Mouse (Mus musculus) embryonic facial prominence, embryonic 15.5 days (tissue): Measurements from ENCODE around the gene Retreg1. TPM values are rescaled to one million over a fixed set of nuclear protein-coding genes. Genes with fewer than 3 reads are reported as not detected.

ENCODE experiments used
- ATAC-seq: fragments of 200-750 bp; cut with Nextera tagmentation; 2 replicates; pipeline ENCODE4 v1.8.0; 2017; ENCODE audit warnings: low read depth, moderate TSS enrichment; ENCODE audit not compliant: insufficient number of reproducible peaks, low FRiP score, low TSS enrichment
- H3K27ac ChIP-seq: fragments of 300-500 bp; sonication (generic); replicated peaks from 2 replicates; pipeline ENCODE4 v1.5.1; 2015; ENCODE audit warnings: mild to moderate bottlenecking, inconsistent platforms
- H3K27me3 ChIP-seq: fragments of 300-500 bp; sonication (generic); 2 replicates; pipeline ENCODE4 v1.6.1; 2015; ENCODE audit warnings: inconsistent platforms
- H3K36me3 ChIP-seq: fragments of 300-500 bp; sonication (generic); 2 replicates; pipeline ENCODE4 v1.6.1; 2015; ENCODE audit warnings: mild to moderate bottlenecking, inconsistent platforms
- H3K4me1 ChIP-seq: fragments of 300-500 bp; sonication (generic); 2 replicates; pipeline ENCODE4 v1.6.1; 2015; ENCODE audit warnings: inconsistent platforms
- H3K4me2 ChIP-seq: fragments of 300-500 bp; sonication (generic); replicated peaks from 2 replicates; pipeline ENCODE4 v1.6.1; 2015; ENCODE audit warnings: mild to moderate bottlenecking, inconsistent platforms
- H3K4me3 ChIP-seq: fragments of 300-500 bp; sonication (generic); replicated peaks from 2 replicates; pipeline ENCODE4 v1.5.1; 2015; ENCODE audit warnings: mild to moderate bottlenecking, inconsistent platforms
- H3K9ac ChIP-seq: fragments of 300-500 bp; sonication (generic); 2 replicates; pipeline ENCODE4 v1.6.1; 2015; ENCODE audit warnings: inconsistent platforms
- H3K9me3 ChIP-seq: fragments of 300-500 bp; sonication (generic); replicated peaks from 2 replicates; pipeline ENCODE4 v1.6.1; 2016; ENCODE audit warnings: inconsistent platforms
- WGBS: fragments of 180-500 bp; shearing (Covaris S2); methylation state at CpG from one replicate; pipeline ENCODE4 v1.1.7; 2015; 5-methylcytosine and 5-hydroxymethylcytosine counted together
- polyA plus RNA-seq: library from polyadenylated mRNA; unstranded; fragments of >200 nt; fragmentation: Nextera tagmentation; extraction: Ambion mirVana; gene quantifications from 2 replicates; pipeline ENCODE4 v1.2.1, GENCODE M21; 2015

Gene Retreg1
- polyA plus RNA-seq, 1 experiment from 2014 or later: 14.6 TPM

DNA sequence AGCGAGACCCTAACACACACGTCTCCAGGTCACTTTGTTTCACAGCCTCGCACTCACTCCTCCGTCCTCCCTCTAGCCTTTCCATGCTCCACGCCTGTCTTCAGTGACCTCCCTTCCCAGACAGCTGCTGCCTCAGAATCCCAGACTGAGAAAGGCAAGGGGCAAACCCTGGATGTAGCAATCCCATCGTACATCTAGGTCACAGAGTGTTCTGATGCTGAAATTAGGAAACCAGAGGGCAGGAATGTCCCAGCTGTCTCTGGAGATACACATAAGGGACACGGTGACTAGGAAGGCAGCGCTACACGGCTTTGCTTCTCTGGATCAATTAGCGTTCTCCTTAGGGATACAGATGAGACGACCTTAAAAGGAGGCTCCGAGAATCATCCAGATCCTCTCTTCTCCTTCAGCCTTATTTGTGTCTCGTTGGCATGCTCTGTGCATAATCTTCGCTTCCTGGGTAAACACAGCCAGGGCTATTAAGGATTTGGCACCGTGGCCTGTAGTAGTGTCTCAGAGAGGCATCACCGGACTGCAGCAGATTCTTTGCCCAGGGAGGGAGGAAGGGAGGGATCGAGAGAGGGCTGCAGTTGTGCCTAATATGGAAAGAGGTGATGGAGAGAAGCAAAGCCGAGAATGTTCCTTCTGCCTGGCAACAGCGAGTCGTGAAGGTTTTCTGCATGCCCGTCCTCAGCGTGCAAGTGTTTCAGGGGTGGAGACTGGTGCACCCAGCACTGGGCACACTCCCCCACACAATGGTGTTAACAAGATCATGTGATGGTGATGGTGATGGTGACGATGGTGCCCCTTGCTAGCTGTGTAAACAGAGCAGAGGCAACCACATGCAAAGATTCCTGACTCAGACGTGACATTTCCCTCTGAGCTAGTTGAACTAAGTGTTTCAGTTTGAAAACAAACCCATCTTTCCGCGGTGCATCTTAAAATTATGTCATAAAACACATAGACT, 105.6 kb downstream of the Retreg1 start:
- Histone ChIP-seq H3K27ac (no peak overlapping the region), H3K4me3 (no peak overlapping the region), H3K4me1 (0 out of 2 replicates have a peak, but pooled peaks cover 3% of the 10 kb centered on the region), H3K4me2 (no peak overlapping the region), H3K27me3 (no peaks in the 10 kb centered on the region), H3K9me3 (no peaks in the 10 kb centered on the region), H3K9ac (no peak overlapping the region), H3K36me3 (no peaks in the 10 kb centered on the region)
- WGBS: 74% methylated on average over 26 of the region's 26 CpGs
- ATAC-seq: no peak

DNA sequence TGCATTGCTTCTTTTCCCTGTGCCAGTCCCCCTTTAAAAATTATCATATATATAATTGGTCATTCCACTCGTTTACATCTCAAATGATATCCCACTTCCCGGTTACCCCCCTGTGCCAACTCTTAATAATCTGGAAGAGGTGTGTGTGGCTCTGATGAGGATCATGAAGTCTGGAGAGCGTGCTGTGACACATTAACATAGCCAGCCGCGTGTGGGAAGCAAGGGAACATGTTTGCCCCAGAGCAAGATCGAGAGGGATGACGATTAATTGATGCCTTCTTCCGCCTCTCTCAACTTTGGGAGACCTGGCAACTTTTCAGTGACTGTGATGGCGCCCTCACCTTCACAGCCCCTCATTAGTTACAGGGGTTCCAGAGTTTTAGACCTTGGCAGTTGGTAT, 106.7 kb downstream of the Retreg1 start:
- no peak overlapping the region for H3K27ac ChIP-seq
- no peak for ATAC-seq
- 63% methylated on average over 9 of the region's 9 CpGs for WGBS

DNA sequence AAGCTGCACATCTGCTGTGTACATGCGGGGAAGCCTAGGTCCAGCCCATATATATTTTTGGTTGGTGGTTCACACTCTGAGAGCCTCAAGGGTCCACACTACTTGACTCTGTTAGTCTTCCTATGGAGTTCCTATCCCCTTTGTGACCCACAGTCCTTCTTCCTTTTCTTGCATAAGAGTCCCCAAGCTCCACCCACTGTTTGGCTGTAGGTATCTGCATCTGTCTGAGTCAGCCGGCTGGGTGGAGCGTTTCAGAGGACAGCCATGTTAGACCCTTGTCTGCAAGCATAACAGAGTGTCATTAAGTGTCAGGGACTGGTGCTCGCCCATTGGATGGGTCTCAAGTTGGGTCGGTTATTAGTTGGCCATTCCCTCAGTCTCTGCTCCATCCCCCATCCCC, 107.6 kb downstream of the Retreg1 start:
- Histone ChIP-seq H3K27me3 (no peaks in the 10 kb centered on the region), H3K4me3 (no peak overlapping the region), H3K36me3 (no peaks in the 10 kb centered on the region), H3K4me1 (0 out of 2 replicates have a peak, but pooled peaks cover 3% of the 10 kb centered on the region), H3K9ac (no peak overlapping the region), H3K9me3 (no peaks in the 10 kb centered on the region), H3K27ac (no peak overlapping the region), H3K4me2 (no peak overlapping the region)
- 84% methylated on average over 5 of the region's 5 CpGs for WGBS
- no peak for ATAC-seq

More for the DNA sequence above, 106.7 kb downstream of the Retreg1 start:
- Histone ChIP-seq H3K4me2 (no peak overlapping the region), H3K9me3 (no peaks in the 10 kb centered on the region), H3K4me1 (0 out of 2 replicates have a peak, but pooled peaks cover 3% of the 10 kb centered on the region), H3K9ac (no peak overlapping the region), H3K4me3 (no peak overlapping the region), H3K27me3 (no peaks in the 10 kb centered on the region), H3K36me3 (no peaks in the 10 kb centered on the region)

DNA sequence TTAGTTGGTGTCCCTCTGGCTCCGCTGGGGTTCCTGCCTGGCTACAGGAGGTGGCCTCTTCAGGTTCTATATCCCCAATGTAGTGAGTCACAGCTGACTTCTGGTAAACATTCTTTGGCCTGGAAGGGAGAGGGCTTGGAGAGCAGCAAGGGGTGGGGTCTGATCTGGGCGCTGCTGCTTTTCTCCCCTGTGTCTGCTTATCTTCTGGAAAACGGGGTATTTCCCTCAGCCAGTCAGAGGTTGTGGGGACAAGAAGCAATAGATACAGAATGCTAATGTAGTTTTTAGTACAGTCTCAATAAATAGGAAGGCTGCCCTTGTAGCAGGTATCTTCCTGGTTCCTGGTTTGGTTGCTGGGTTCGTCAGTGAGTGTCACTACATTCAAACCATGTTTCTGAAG, 108.1 kb downstream of the Retreg1 start:
- 0 out of 2 replicates have a peak, but pooled peaks cover 3% of the 10 kb centered on the region for H3K4me1 ChIP-seq
- 74% methylated on average over 4 of the region's 4 CpGs for WGBS
- no peak for ATAC-seq

DNA sequence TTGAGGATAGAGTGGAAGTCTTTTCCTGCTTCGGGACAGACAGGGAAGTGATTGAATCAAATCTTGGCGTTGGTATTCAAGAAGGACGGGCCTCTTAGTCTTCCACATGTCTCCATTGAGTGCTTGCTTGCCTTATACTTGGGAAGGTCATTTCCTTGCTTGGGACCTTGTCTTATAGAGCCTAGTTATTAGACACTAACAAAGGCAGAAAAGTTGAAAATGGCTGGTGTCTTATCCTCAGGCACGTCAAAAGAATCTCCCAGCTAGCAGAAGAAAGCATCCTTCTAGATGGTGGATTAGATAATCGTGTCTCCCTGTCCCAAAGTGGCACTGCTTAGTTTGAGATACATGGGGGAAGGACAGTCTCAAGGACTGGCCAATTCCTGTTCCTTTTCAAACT, 113.0 kb downstream of the Retreg1 start:
- no peak for ATAC-seq
- Histone ChIP-seq H3K4me2 (no peak overlapping the region), H3K36me3 (no peaks in the 10 kb centered on the region), H3K9ac (no peak overlapping the region), H3K27me3 (no peaks in the 10 kb centered on the region), H3K27ac (no peak overlapping the region), H3K9me3 (no peaks in the 10 kb centered on the region), H3K4me3 (no peak overlapping the region), H3K4me1 (no peaks in the 10 kb centered on the region)
- 65% methylated on average over 5 of the region's 5 CpGs for WGBS

More for the DNA sequence above, 108.1 kb downstream of the Retreg1 start:
- Histone ChIP-seq H3K9ac (no peak overlapping the region), H3K4me2 (no peak overlapping the region), H3K4me3 (no peak overlapping the region), H3K27me3 (no peaks in the 10 kb centered on the region), H3K36me3 (no peaks in the 10 kb centered on the region), H3K27ac (no peak overlapping the region), H3K9me3 (no peaks in the 10 kb centered on the region)

DNA sequence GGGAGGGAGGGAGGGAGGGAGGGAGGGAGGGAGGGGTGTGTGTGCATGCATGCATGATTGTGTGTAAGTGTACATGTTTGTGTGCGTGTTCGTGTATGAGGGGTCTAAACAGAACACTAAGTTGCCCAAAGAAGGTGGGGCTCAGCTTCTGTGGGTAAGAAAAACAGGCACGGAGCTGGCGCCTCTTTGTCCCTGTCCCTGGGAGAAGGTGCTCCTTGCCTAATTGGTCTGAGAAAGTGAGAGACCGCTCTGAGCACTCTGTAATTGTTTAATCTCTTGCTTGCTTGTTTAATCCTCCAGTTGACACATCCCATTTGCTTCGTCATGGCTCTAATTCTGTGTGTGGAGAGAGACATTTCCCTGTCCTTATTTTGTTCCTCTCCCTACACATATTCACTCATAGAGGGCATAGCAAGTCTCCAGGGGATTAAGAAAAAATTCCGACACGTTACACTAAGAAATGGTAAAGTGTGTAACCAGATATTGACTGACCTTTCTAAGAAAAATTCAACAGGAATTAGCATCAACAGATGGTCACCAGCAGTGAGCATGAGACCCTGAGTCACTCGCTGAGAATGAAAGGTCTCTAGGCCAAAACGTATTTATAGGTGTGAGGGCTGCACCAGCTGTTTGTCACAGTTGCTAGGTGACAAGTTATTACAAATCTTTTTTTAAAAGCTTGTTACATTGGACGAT, 113.6 kb downstream of the Retreg1 start:
- no peak overlapping the region for H3K4me3 ChIP-seq
- ATAC-seq: peak; percentile 47; the same call in 1 of the 2 replicates
- H3K4me1 ChIP-seq: no peaks in the 10 kb centered on the region
- no peak overlapping the region for H3K4me2 ChIP-seq
- no peaks in the 10 kb centered on the region for H3K27me3 ChIP-seq
- H3K9me3 ChIP-seq: no peaks in the 10 kb centered on the region
- H3K27ac ChIP-seq: no peak overlapping the region
- no peaks in the 10 kb centered on the region for H3K36me3 ChIP-seq
- no peak overlapping the region for H3K9ac ChIP-seq
- 50% methylated on average over 11 of the region's 11 CpGs for WGBS

DNA sequence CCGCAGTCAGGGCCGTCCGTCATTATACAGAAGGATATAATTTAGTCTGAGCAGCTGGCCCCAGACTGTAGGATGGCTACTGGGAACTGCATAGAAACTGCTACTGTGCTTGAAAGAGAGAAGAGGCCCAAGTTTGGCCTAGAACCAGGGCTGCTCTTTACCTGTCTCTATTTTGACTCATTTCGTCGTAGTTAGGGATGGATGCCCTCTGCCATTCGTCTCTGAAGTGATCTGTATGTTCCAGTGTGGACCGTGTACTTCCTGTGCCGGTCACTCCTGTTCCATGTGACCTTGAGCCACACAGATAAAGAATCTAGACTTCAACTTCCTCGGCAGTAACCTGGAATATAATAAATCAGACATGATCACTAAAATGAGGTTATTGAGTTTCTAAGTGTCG, 114.7 kb downstream of the Retreg1 start:
- H3K36me3 ChIP-seq: no peaks in the 10 kb centered on the region
- H3K9ac ChIP-seq: no peak overlapping the region
- H3K9me3 ChIP-seq: no peaks in the 10 kb centered on the region
- H3K27me3 ChIP-seq: no peaks in the 10 kb centered on the region
- no peak overlapping the region for H3K4me3 ChIP-seq
- no peak for ATAC-seq
- H3K4me2 ChIP-seq: no peak overlapping the region
- no peaks in the 10 kb centered on the region for H3K4me1 ChIP-seq
- H3K27ac ChIP-seq: no peak overlapping the region
- WGBS: 73% methylated on average over 10 of the region's 10 CpGs

DNA sequence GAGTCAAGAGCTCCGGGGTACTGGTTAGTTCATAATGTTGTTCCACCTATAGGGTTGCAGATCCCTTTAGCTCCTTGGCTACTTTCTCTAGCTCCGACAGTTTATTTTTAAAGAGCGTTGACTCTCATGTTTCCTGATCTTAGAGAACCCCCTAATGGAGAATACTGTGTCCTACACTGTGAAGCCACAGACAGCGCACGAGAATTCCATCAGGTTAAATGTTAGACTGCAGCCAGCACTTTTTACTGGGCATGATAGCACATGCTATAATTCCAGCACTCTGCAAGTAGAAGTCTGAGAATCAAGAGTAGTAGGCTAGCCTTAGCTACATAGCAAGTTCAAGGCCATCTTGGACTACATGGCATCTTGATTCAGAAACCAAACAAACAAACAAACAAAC, 116.4 kb downstream of the Retreg1 start:
- H3K9ac ChIP-seq: no peak overlapping the region
- no peak overlapping the region for H3K4me3 ChIP-seq
- WGBS: 24% methylated on average over 5 of the region's 5 CpGs
- peak; percentile 74 for ATAC-seq
- H3K27me3 ChIP-seq: no peaks in the 10 kb centered on the region
- no peaks in the 10 kb centered on the region for H3K4me1 ChIP-seq
- H3K36me3 ChIP-seq: no peaks in the 10 kb centered on the region
- no peaks in the 10 kb centered on the region for H3K9me3 ChIP-seq
- no peak overlapping the region for H3K27ac ChIP-seq
- no peak overlapping the region for H3K4me2 ChIP-seq

DNA sequence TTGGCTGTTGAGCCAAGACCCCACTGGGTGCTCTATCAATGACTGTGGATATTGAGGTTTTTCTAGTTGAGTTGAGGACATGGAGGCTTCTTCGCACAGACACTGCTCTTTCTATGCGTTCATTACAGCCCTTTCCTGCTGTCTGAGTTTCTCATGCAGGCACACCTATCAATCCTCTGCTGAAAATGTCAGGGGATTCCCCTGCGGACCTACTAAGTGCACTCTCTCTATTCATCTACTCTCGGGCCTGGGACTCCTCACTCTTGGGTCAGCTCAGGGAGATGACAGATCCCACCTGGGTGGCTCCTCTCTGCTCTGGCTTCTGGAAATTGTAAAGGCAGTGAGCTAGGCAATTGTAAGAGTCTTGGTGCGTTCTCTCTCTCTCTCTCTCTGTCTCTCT, 117.3 kb downstream of the Retreg1 start:
- 83% methylated on average over 5 of the region's 5 CpGs for WGBS
- no peak overlapping the region for H3K9ac ChIP-seq
- H3K4me3 ChIP-seq: no peak overlapping the region
- no peaks in the 10 kb centered on the region for H3K9me3 ChIP-seq
- no peak overlapping the region for H3K4me2 ChIP-seq
- no peak overlapping the region for H3K27ac ChIP-seq
- no peaks in the 10 kb centered on the region for H3K4me1 ChIP-seq
- H3K27me3 ChIP-seq: no peaks in the 10 kb centered on the region
- H3K36me3 ChIP-seq: no peaks in the 10 kb centered on the region
- no peak for ATAC-seq

DNA sequence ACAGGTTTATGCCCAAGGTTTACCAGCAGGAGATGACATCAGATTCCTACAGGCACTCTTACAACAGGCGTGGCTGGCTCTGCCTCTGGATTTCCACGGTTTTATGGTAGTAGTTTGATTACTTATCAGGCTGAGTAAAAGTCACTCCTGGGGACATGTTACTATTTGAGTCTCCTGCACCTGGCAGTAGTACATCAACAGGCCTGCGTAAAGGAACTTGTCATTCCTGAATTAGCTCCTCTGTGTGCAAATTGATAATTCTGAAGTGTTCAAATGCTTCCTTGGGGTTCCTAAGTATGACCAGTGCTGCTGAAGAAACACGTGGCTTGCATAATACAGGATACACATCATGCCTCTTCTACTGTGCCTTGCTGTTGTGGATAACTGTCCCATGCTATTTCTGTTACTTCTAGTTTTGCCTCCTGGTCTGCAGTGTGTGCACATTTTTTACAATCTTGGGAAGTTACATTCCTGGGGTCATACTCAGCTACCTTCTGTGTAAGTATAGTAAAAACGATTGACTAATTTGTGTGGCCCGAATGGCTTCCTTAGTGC, 123.3 kb downstream of the Retreg1 start:
- Histone ChIP-seq H3K27me3 (no peaks in the 10 kb centered on the region), H3K27ac (no peak overlapping the region), H3K9me3 (no peaks in the 10 kb centered on the region), H3K4me3 (no peak overlapping the region), H3K4me2 (no peak overlapping the region), H3K9ac (no peak overlapping the region), H3K36me3 (no peaks in the 10 kb centered on the region), H3K4me1 (no peaks in the 10 kb centered on the region)
- WGBS: 70% methylated on average over 6 of the region's 6 CpGs
- ATAC-seq: no peak

DNA sequence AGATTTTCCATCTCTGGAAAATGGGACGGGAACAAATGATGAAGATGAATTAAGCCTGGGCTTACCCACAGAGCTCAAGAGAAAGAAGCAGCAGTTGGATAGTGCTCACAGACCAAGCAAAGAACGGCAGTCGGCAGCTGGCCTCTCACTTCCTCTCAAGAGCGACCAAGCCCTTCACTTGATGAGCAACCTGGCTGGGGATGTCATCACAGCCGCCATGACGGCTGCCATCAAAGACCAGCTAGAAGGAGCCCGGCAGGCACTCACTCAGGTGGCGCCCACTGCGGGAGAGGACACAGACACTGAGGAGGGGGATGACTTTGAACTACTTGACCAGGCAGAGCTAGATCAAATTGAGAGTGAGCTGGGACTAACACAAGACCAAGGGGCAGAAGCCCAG, 128.6 kb downstream of the Retreg1 start:
- WGBS: 86% methylated on average over 9 of the region's 9 CpGs
- Histone ChIP-seq H3K4me2 (no peak overlapping the region), H3K4me3 (no peak overlapping the region), H3K9ac (no peak overlapping the region), H3K36me3 (no peaks in the 10 kb centered on the region), H3K9me3 (no peaks in the 10 kb centered on the region), H3K27ac (no peak overlapping the region), H3K4me1 (no peaks in the 10 kb centered on the region), H3K27me3 (no peaks in the 10 kb centered on the region)
- ATAC-seq: no peak
